Mouse (Mus musculus): ENCODE results near the gene Nrp1. TPM values are rescaled to one million over a fixed set of nuclear protein-coding genes. Genes with fewer than 3 reads are reported as not detected.

Nrp1 gene
- total RNA-seq, 1 experiment: 21.3 TPM

DNA sequence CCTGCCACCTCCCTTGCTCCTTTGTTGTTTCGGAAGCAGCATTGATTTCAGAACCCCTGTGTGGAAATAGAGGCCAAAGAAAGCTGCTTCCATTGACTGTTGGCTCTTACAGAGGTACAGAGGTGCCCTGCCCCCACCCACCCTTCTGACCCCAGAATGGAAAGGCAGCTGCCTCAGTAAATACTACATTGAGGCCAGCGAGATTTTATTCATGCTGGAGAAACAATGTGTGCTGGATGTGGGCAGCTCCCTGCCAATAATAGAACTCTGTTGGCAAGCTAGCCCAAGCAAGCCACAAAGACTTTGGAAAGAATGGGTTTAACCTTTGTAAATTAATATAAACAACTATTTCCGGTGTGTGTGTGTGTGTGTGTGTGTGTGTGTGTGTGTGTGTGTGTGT lies 24.8 kb downstream of the Nrp1 start:
- Histone ChIP-seq H3K9me3 (ENCODE audit: control insufficient read depth, insufficient read depth, low read depth, low read length) (no peaks in the 10 kb centered on the region), H3K4me3 (ENCODE audit: insufficient read depth in 1 of 2, low read depth in 1 of 2, low read length in 2 of 2, poor library complexity in 1 of 2, severe bottlenecking in 1 of 2) (no peak overlapping the region), H3K36me3 (ENCODE audit: control insufficient read depth, insufficient read depth, low read length, poor library complexity, severe bottlenecking) (no peaks in the 10 kb centered on the region), H3K9ac (ENCODE audit: insufficient read depth, low read depth, low read length, poor library complexity, severe bottlenecking) (no peak overlapping the region), H3K27ac (ENCODE audit: insufficient read depth, low read depth, low read length, poor library complexity, severe bottlenecking) (no peak overlapping the region), H3K4me1 (ENCODE audit: control insufficient read depth in 2 of 2, insufficient read depth in 2 of 2, low read length in 2 of 2, poor library complexity in 1 of 2) (no peaks in the 10 kb centered on the region)
- no peak for DNase-seq (ENCODE audit: low read depth, low spot score)
- in situ Hi-C loops (cut with MboI; ENCODE audit: low sequenced_read_pairs in 2 of 2, unreplicated experiment in 2 of 2): no loop called here
- TF ChIP-seq CHD2 (IDR thresholded peaks at IDR 0.05; ENCODE audit: low read depth, low read length): no peak
- TF ChIP-seq ZNF384 (IDR thresholded peaks at IDR 0.05; ENCODE audit: low read depth, low read length): no peak
- no peak for TF ChIP-seq MAFK (IDR thresholded peaks at IDR 0.05; ENCODE audit: insufficient read depth, low read depth, low read length)
- TF ChIP-seq ZC3H11A (IDR thresholded peaks at IDR 0.05; ENCODE audit: borderline replicate concordance, low read depth, low read length): no peak
- TF ChIP-seq HCFC1 (IDR thresholded peaks at IDR 0.05; ENCODE audit: borderline replicate concordance, insufficient read depth, low read length): no peak

DNA sequence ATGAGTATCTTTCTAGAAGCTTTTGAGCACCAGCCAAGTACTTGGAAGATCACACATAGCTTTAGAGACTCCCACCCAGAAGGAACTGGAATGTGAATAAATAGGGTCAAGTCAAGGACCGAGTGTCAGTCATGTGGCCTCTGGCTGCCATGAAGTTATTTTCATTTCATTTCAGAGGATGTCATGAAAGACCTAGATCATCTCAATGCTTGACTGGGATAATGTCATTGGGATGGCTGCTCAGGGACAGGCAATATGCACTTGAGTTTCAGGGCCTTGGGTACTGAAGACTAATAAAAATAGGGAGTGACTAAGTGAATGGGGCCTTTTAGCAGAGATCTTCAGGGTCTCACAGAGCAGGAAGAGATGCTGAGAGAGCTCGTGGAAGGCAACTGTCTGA lies 26.0 kb downstream of the Nrp1 start:
- no peak for TF ChIP-seq ZC3H11A (IDR thresholded peaks at IDR 0.05; ENCODE audit: borderline replicate concordance, low read depth, low read length)
- TF ChIP-seq HCFC1 (IDR thresholded peaks at IDR 0.05; ENCODE audit: borderline replicate concordance, insufficient read depth, low read length): no peak
- TF ChIP-seq ZNF384 (IDR thresholded peaks at IDR 0.05; ENCODE audit: low read depth, low read length): no peak
- no peak for TF ChIP-seq MAFK (IDR thresholded peaks at IDR 0.05; ENCODE audit: insufficient read depth, low read depth, low read length)
- no peak overlapping the region for H3K9ac ChIP-seq (ENCODE audit: insufficient read depth, low read depth, low read length, poor library complexity, severe bottlenecking)
- H3K27ac ChIP-seq (ENCODE audit: insufficient read depth, low read depth, low read length, poor library complexity, severe bottlenecking): no peak overlapping the region
- no peak overlapping the region for H3K4me3 ChIP-seq (ENCODE audit: insufficient read depth in 1 of 2, low read depth in 1 of 2, low read length in 2 of 2, poor library complexity in 1 of 2, severe bottlenecking in 1 of 2)
- no peaks in the 10 kb centered on the region for H3K4me1 ChIP-seq (ENCODE audit: control insufficient read depth in 2 of 2, insufficient read depth in 2 of 2, low read length in 2 of 2, poor library complexity in 1 of 2)
- H3K36me3 ChIP-seq (ENCODE audit: control insufficient read depth, insufficient read depth, low read length, poor library complexity, severe bottlenecking): no peaks in the 10 kb centered on the region
- H3K9me3 ChIP-seq (ENCODE audit: control insufficient read depth, insufficient read depth, low read depth, low read length): no peaks in the 10 kb centered on the region
- in situ Hi-C loops (cut with MboI; ENCODE audit: low sequenced_read_pairs in 2 of 2, unreplicated experiment in 2 of 2): no loop called here
- no peak for DNase-seq (ENCODE audit: low read depth, low spot score)

DNA sequence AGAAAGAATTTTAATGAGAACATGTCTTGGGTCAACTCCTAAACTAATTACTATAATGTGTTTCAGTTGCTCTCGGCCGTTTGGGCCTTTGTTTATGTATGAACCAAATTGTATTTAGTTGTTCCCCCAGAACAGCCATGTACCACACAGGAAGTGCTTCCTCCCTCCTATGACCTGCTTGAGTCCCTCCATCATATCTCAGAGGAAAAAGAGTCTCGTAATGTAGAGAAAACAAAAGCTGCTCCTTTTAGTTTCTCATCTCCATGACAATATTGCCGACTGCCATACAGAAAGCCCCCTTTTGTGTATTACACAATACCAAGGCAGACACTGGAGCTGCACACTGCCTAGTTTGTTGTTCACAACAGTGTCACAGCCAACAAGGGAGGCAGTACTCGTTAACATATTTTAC lies 26.5 kb downstream of the Nrp1 start:
- Histone ChIP-seq H3K27ac (ENCODE audit: insufficient read depth, low read depth, low read length, poor library complexity, severe bottlenecking) (no peak overlapping the region), H3K4me3 (ENCODE audit: insufficient read depth in 1 of 2, low read depth in 1 of 2, low read length in 2 of 2, poor library complexity in 1 of 2, severe bottlenecking in 1 of 2) (no peak overlapping the region), H3K9me3 (ENCODE audit: control insufficient read depth, insufficient read depth, low read depth, low read length) (no peaks in the 10 kb centered on the region), H3K36me3 (ENCODE audit: control insufficient read depth, insufficient read depth, low read length, poor library complexity, severe bottlenecking) (no peaks in the 10 kb centered on the region), H3K9ac (ENCODE audit: insufficient read depth, low read depth, low read length, poor library complexity, severe bottlenecking) (no peak overlapping the region), H3K4me1 (ENCODE audit: control insufficient read depth in 2 of 2, insufficient read depth in 2 of 2, low read length in 2 of 2, poor library complexity in 1 of 2) (no peaks in the 10 kb centered on the region)
- no peak for TF ChIP-seq HCFC1 (IDR thresholded peaks at IDR 0.05; ENCODE audit: borderline replicate concordance, insufficient read depth, low read length)
- TF ChIP-seq ZC3H11A (IDR thresholded peaks at IDR 0.05; ENCODE audit: borderline replicate concordance, low read depth, low read length): no peak
- TF ChIP-seq ZNF384 (IDR thresholded peaks at IDR 0.05; ENCODE audit: low read depth, low read length): no peak
- TF ChIP-seq CHD2 (IDR thresholded peaks at IDR 0.05; ENCODE audit: low read depth, low read length): no peak
- no peak for TF ChIP-seq MAFK (IDR thresholded peaks at IDR 0.05; ENCODE audit: insufficient read depth, low read depth, low read length)
- in situ Hi-C loops (cut with MboI; ENCODE audit: low sequenced_read_pairs in 2 of 2, unreplicated experiment in 2 of 2): no loop called here
- DNase-seq (ENCODE audit: low read depth, low spot score): no peak

DNA sequence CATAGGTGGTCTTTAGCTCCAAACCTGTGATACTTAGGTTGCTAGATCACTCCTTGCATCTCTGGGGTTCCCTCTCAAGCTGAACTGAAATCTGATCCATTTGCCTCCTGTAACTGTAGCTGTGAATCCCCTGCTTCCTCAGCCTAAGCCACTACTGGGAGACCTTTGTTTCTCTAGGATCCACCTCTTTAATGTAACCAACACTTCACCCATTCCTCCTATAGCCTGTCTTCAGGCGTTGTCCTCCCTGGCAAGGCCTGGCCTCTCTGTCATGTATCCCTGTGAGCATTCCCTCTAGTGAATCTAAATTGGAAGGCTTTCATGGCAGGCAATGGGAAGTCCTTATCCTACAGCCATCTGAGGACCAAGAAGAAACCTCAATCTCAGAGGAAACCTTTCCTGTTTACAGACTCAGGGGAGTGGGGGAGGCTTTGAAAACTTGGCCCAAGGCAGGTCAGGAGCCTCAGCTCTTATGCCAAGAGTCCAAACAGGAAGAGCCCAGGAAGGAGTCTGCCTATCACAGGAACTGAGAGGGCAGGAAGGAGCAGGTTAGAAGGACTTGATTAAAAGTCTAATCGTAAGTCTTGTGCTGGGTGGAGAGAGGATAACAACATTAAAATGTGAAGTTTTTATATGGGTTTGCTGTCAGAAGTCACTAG lies 28.7 kb downstream of the Nrp1 start:
- no peaks in the 10 kb centered on the region for H3K9me3 ChIP-seq (ENCODE audit: control insufficient read depth, insufficient read depth, low read depth, low read length)
- no peaks in the 10 kb centered on the region for H3K4me1 ChIP-seq (ENCODE audit: control insufficient read depth in 2 of 2, insufficient read depth in 2 of 2, low read length in 2 of 2, poor library complexity in 1 of 2)
- H3K9ac ChIP-seq (ENCODE audit: insufficient read depth, low read depth, low read length, poor library complexity, severe bottlenecking): no peak overlapping the region
- no peaks in the 10 kb centered on the region for H3K36me3 ChIP-seq (ENCODE audit: control insufficient read depth, insufficient read depth, low read length, poor library complexity, severe bottlenecking)
- in situ Hi-C loops (cut with MboI; ENCODE audit: low sequenced_read_pairs in 2 of 2, unreplicated experiment in 2 of 2): no loop called here
- no peak overlapping the region for H3K27ac ChIP-seq (ENCODE audit: insufficient read depth, low read depth, low read length, poor library complexity, severe bottlenecking)
- no peak for DNase-seq (ENCODE audit: low read depth, low spot score)
- TF ChIP-seq ZNF384 (IDR thresholded peaks at IDR 0.05; ENCODE audit: low read depth, low read length): no peak
- no peak for TF ChIP-seq ZC3H11A (IDR thresholded peaks at IDR 0.05; ENCODE audit: borderline replicate concordance, low read depth, low read length)
- no peak for TF ChIP-seq MAFK (IDR thresholded peaks at IDR 0.05; ENCODE audit: insufficient read depth, low read depth, low read length)
- no peak for TF ChIP-seq HCFC1 (IDR thresholded peaks at IDR 0.05; ENCODE audit: borderline replicate concordance, insufficient read depth, low read length)
- no peak for TF ChIP-seq CHD2 (IDR thresholded peaks at IDR 0.05; ENCODE audit: low read depth, low read length)
- H3K4me3 ChIP-seq (ENCODE audit: insufficient read depth in 1 of 2, low read depth in 1 of 2, low read length in 2 of 2, poor library complexity in 1 of 2, severe bottlenecking in 1 of 2): no peak overlapping the region
